8 mouse cellular contexts compared by ENCODE assay signal in genomic region chr12:100527241-100527640, GRCm38 (mm10). TPM values are rescaled to one million over a fixed set of nuclear protein-coding genes. Genes with fewer than 3 reads are reported as not detected.
DNase-seq lines count a peak whose midpoint lies in the region; ATAC-seq and TF ChIP-seq lines count a peak whose summit lies in the region.

No protein-coding gene starts in this region.

- H3K9ac ChIP-seq in ES-E14 (ENCODE audit: insufficient read depth, low read depth, low read length, poor library complexity, severe bottlenecking) = no peak overlapping the region
- no peak overlapping the region for H3K9ac ChIP-seq in forebrain, embryonic 12.5 days
- H3K9ac ChIP-seq in liver, embryonic 13.5 days = no peak overlapping the region

- H3K27ac ChIP-seq in ES-E14 (ENCODE audit: insufficient read depth, low read depth, low read length, poor library complexity, severe bottlenecking) = no peak overlapping the region
- no peak overlapping the region for H3K27ac ChIP-seq in forebrain, embryonic 12.5 days
- H3K27ac ChIP-seq in liver, embryonic 13.5 days = no peak overlapping the region

- DNase-seq in heart, adult 11 months = peak; percentile 80
- no peak for DNase-seq in heart, postnatal 25 days (ENCODE audit: low spot score)
- no peak for DNase-seq in ES-E14 (ENCODE audit: low read depth, low spot score)
- no peak for DNase-seq in liver, embryonic 13.5 days
- DNase-seq in layer of hippocampus, adult 11-12 months (ENCODE audit: low spot score) = no peak
- DNase-seq in gastrocnemius, postnatal 14 days = no peak
- no peak for DNase-seq in ovary, postnatal 10 days (ENCODE audit: low spot score)

- WGBS in forebrain, embryonic 12.5 days = 66% methylated on average over 9 of the region's 9 CpGs
- WGBS in liver, embryonic 13.5 days (ENCODE audit: insufficient replicate concordance) = 72% methylated on average over 9 of the region's 9 CpGs

- no peaks in the 10 kb centered on the region for H3K27me3 ChIP-seq in forebrain, embryonic 12.5 days
- H3K27me3 ChIP-seq in liver, embryonic 13.5 days = no peaks in the 10 kb centered on the region

- ATAC-seq in forebrain, embryonic 12.5 days (ENCODE audit: low FRiP score) = no peak; the same call in 1 of the 2 replicates
- no peak for ATAC-seq in liver, embryonic 13.5 days (ENCODE audit: low read depth)

- peaks cover 2 to 35% of the 10 kb centered on the region in 2 experiments; a peak in 3 of 4 replicates for H3K4me1 ChIP-seq in ES-E14 (ENCODE audit: control insufficient read depth in 2 of 2, insufficient read depth in 2 of 2, low read length in 2 of 2, poor library complexity in 1 of 2)
- peaks cover 24% of the 10 kb centered on the region for H3K4me1 ChIP-seq in forebrain, embryonic 12.5 days
- peaks cover 16% of the 10 kb centered on the region; the same call in 1 of the 2 replicates for H3K4me1 ChIP-seq in liver, embryonic 13.5 days (replicated peaks)

- in situ Hi-C loops in ES-E14 (cut with MboI; ENCODE audit: low sequenced_read_pairs in 2 of 2, unreplicated experiment in 2 of 2) = no loop called here

- peak overlapping the region; percentile 45 for H3K4me2 ChIP-seq in forebrain, embryonic 12.5 days
- H3K4me2 ChIP-seq in liver, embryonic 13.5 days = peak overlapping the region; percentile 33; the same call in 1 of the 2 replicates

- H3K36me3 ChIP-seq in ES-E14 (ENCODE audit: control insufficient read depth, insufficient read depth, low read length, poor library complexity, severe bottlenecking) = no peaks in the 10 kb centered on the region
- no peaks in the 10 kb centered on the region for H3K36me3 ChIP-seq in forebrain, embryonic 12.5 days (replicated peaks)
- no peaks in the 10 kb centered on the region for H3K36me3 ChIP-seq in liver, embryonic 13.5 days

- H3K9me3 ChIP-seq in ES-E14 (ENCODE audit: control insufficient read depth, insufficient read depth, low read depth, low read length) = no peaks in the 10 kb centered on the region
- H3K9me3 ChIP-seq in forebrain, embryonic 12.5 days = no peaks in the 10 kb centered on the region
- no peaks in the 10 kb centered on the region for H3K9me3 ChIP-seq in liver, embryonic 13.5 days (replicated peaks)

- no peak overlapping the region for H3K4me3 ChIP-seq in ES-E14 (ENCODE audit: insufficient read depth in 1 of 2, low read depth in 1 of 2, low read length in 2 of 2, poor library complexity in 1 of 2, severe bottlenecking in 1 of 2)
- H3K4me3 ChIP-seq in forebrain, embryonic 12.5 days (replicated peaks) = peak overlapping the region; percentile 6; the same call in 1 of the 2 replicates
- no peak overlapping the region for H3K4me3 ChIP-seq in liver, embryonic 13.5 days (replicated peaks)

- intact Hi-C loops in heart, postnatal 25 days (cut with DNase I) = no loop called here
- intact Hi-C loops in gastrocnemius, postnatal 14 days (cut with DNase I; ENCODE audit: low total_unique reads) = no loop called here

TF ChIP-seq in ES-E14, 5 proteins besides CTCF, POLR2A, EP300 and RAD21:
- no peak for TF ChIP-seq ZNF384 (IDR thresholded peaks at IDR 0.05; ENCODE audit: low read depth, low read length)
- TF ChIP-seq CHD2 (IDR thresholded peaks at IDR 0.05; ENCODE audit: low read depth, low read length) = 0 out of 2 replicates have a peak, but pooled peaks have one; percentile 2

RNA-seq across cellular contexts. Expression of gene Ttc7b, which starts 6.6 kb away (rescaled TPM):
- 10 to 100 TPM; 78.9 to 81.0 TPM for total RNA-seq in heart, postnatal 25 days (2021)
- total RNA-seq in ES-E14 (2012; rRNA removed) = 19.0 and 24.0 TPM in 2 replicates
- 5.1 and 5.8 TPM in 2 replicates for polyA plus RNA-seq in forebrain, embryonic 12.5 days (2016; fragmentation: Nextera tagmentation; extraction: Ambion mirVana)
- polyA plus RNA-seq in liver, embryonic 13.5 days (2015; fragmentation: Nextera tagmentation; extraction: Ambion mirVana) = 1.1 and 1.2 TPM in 2 replicates
- total RNA-seq in gastrocnemius, postnatal 14 days (2021) = 10 to 100 TPM; 81.8 to 94.3 TPM
